Mouse (Mus musculus) ES-E14 (cell line): Measurements from ENCODE around the gene Spata18. TPM values are rescaled to one million over a fixed set of nuclear protein-coding genes. Genes with fewer than 3 reads are reported as not detected.

Experiments used
- DNase-seq: peaks from one replicate; pipeline ENCODE4 v3.0.0-alpha.2; 2013; ENCODE audit warnings: low read depth, low spot score
- H3K27ac ChIP-seq: 2 replicates; pipeline ENCODE4 v1.5.1; 2012; ENCODE audit warnings: low read depth, mild to moderate bottlenecking, low read length, moderate library complexity, mixed read lengths; ENCODE audit not compliant: poor library complexity, insufficient read depth, severe bottlenecking
- H3K36me3 ChIP-seq: 2 replicates; pipeline ENCODE4 v1.6.1; 2012; ENCODE audit warnings: mild to moderate bottlenecking, low read length, moderate library complexity, mixed read lengths; ENCODE audit not compliant: control insufficient read depth, poor library complexity, insufficient read depth, severe bottlenecking
- H3K4me1 ChIP-seq, 2 experiments: fragments of 150-350 bp in 1 of 2; sonication (generic) in 1 of 2; 2 replicates each; pipeline ENCODE4 v1.6.1; 2012; ENCODE audit warnings: low read length in 2 of 2, mild to moderate bottlenecking in 1 of 2, mixed read lengths in 1 of 2; ENCODE audit not compliant: control insufficient read depth in 2 of 2, insufficient read depth in 2 of 2, poor library complexity in 1 of 2
- H3K4me3 ChIP-seq, 2 experiments: fragments of 150-350 bp in 1 of 2; sonication (generic) in 1 of 2; 2 replicates each; pipeline ENCODE4 v1.5.1; 2012; ENCODE audit warnings: low read length in 2 of 2, low read depth in 1 of 2, mild to moderate bottlenecking in 1 of 2, mixed read lengths in 1 of 2; ENCODE audit not compliant: insufficient read depth in 1 of 2, poor library complexity in 1 of 2, severe bottlenecking in 1 of 2
- H3K9ac ChIP-seq: 2 replicates; pipeline ENCODE4 v1.6.1; 2012; ENCODE audit warnings: low read depth, mild to moderate bottlenecking, low read length, mixed read lengths; ENCODE audit not compliant: poor library complexity, insufficient read depth, severe bottlenecking
- H3K9me3 ChIP-seq: fragments of 150-350 bp; sonication (generic); 2 replicates; pipeline ENCODE4 v1.6.1; 2012; ENCODE audit warnings: low read depth, mild to moderate bottlenecking, low read length; ENCODE audit not compliant: control insufficient read depth, insufficient read depth
- CHD2 ChIP-seq: IDR thresholded peaks from 2 replicates; pipeline ENCODE4 v1.6.1; 2014; ENCODE audit warnings: mild to moderate bottlenecking, low read depth, low read length, inconsistent platforms
- HCFC1 ChIP-seq: IDR thresholded peaks from 2 replicates; pipeline ENCODE4 v1.6.1; 2012; ENCODE audit warnings: low read length, inconsistent platforms, borderline replicate concordance; ENCODE audit not compliant: insufficient read depth
- MAFK ChIP-seq: IDR thresholded peaks from 2 replicates; pipeline ENCODE4 v1.6.1; 2014; ENCODE audit warnings: mild to moderate bottlenecking, low read depth, low read length, inconsistent platforms; ENCODE audit not compliant: insufficient read depth
- ZC3H11A ChIP-seq: IDR thresholded peaks from 2 replicates; pipeline ENCODE4 v1.6.1; 2012; ENCODE audit warnings: low read depth, mild to moderate bottlenecking, inconsistent platforms, low read length, borderline replicate concordance
- ZNF384 ChIP-seq: IDR thresholded peaks from 2 replicates; pipeline ENCODE4 v1.6.1; 2012; ENCODE audit warnings: low read depth, low read length, inconsistent platforms
- in situ Hi-C, 2 experiments: fragments of 600-800 bp; cut with MboI; formaldehyde crosslinking; loops; one replicate each; pipeline ENCODE4 v1.15.1; 2025; ENCODE audit warnings: low sequenced_read_pairs in 2 of 2, inconsistent platforms in 1 of 2; ENCODE audit not compliant: unreplicated experiment in 2 of 2
- total RNA-seq: library from RNA; depleted of rRNA; stranded (reverse); fragments of 300-350 nt; gene quantifications from 2 replicates; pipeline ENCODE4 v1.2.3, GENCODE M21; 2012

Spata18 gene
- total RNA-seq, 1 experiment, result not detected

DNA sequence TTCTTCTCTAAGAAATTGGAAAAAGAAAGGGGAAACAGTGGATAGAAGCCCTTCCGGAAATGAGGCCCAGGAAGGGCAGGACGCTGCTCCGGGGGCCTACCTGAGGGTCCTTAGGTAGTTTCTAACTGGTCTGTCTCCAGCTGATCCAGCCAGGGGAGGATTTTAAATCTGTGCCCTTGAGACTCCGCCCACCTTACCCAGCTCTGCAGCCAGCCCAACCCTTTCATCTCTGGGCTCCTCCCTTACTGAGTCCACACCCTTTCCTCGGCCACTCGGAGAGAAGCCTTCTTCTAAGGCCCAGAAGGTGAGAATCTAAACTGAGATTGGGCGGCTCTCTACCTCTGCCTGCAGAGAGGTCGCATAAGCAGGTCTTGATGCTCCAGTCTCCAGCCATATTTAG lies 18.9 kb upstream of the Spata18 start, which contains the start of gene Lrrc66:
Lrrc66 (minus strand) TSS at position 236 of the 400 bp plus-strand sequence.
- Histone ChIP-seq H3K4me3 (no peak within 1 kb of the TSS), H3K4me1 (peaks cover 0 to 2% of the 10 kb centered on the region in 2 experiments; a peak in 1 of 4 replicates), H3K9me3 (no peaks in the 10 kb centered on the region), H3K27ac (no peak within 1 kb of the TSS), H3K36me3 (no peaks in the 10 kb centered on the region), H3K9ac (no peak within 1 kb of the TSS)
- no peak for DNase-seq
- in situ Hi-C loops, result loop anchor here in 1 of 2 experiments (10.0 kb wide), 1 partner anchor 197 kb away; no protein-coding TSS in a partner anchor
- TF ChIP-seq HCFC1 (no peak), ZNF384 (no peak), ZC3H11A (no peak)

DNA sequence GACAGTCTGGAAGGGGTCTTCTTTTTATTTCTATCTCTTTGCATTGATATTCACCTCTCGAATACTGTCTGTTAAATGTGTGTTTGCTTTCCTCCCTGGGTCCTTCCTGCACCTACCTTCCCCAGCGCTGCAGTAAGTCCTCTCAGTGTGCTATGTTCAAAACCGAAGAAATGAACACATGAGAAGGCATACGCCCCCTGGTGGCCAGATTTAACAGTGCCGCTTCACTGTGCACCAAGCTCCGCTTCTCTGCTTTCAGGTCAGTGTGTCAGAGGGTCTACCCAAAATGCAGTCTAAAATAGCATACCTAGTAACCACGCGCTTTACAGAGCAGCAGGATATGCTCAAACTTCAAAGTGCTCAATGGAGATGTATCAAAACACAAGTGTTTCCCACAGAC lies 18.0 kb upstream of the Spata18 start:
- TF ChIP-seq ZC3H11A (peak; percentile 49; the same call in 1 of the 2 replicates), HCFC1 (no peak)
- H3K36me3 ChIP-seq, result no peaks in the 10 kb centered on the region
- peak; percentile 81 for DNase-seq
- H3K9ac ChIP-seq, result no peak overlapping the region
- peaks cover 0 to 2% of the 10 kb centered on the region in 2 experiments; a peak in 1 of 4 replicates for H3K4me1 ChIP-seq
- no peak overlapping the region for H3K4me3 ChIP-seq
- H3K27ac ChIP-seq, result no peak overlapping the region
- no peaks in the 10 kb centered on the region for H3K9me3 ChIP-seq
- in situ Hi-C loops, result loop anchor here in 1 of 2 experiments (10.0 kb wide), 1 partner anchor 198 kb away; no protein-coding TSS in a partner anchor

DNA sequence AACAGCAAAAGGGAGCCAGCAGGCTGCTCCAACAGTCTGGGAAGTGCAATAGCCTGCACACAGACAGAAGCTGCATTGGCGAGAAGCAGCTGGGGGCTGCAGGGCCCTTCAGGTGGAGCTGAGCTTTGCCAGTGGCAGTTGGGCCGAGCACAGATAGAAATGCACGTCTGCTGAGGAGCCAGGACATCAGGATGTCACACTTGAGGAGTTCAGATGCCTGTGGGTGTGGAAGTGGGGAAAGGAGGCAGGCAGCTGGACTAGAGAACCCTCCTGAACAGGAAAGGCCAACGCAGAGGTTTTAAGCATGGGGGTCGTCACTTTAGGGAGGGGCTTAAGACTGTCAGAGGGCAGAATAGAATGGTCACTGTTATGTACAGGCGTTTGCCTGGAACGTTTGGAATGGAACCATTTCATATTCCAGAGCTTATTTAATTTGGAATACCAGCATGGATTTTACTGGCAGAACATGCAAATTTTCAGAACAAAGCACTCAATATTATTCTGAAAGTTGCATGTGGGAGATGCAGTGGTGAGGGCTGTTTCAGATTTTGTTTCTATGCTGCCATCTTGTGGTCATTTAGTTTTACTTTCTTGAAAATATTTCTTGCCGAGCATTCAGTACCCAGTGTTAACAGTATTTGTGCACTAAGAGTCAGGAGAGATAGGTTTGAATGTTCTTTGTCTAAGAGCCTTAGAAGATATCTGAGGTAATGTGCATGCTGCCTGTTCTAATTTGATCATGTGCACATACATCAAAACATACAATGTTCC lies 13.7 kb upstream of the Spata18 start:
- in situ Hi-C loops, result loop anchor here (5.0 to 10.0 kb wide), 2 partner anchors 203 to 205 kb away; no protein-coding TSS in a partner anchor
- no peak for DNase-seq
- Histone ChIP-seq H3K36me3 (no peaks in the 10 kb centered on the region), H3K9ac (no peak overlapping the region), H3K4me3 (no peak overlapping the region), H3K4me1 (peaks cover 0 to 2% of the 10 kb centered on the region in 2 experiments; a peak in 1 of 4 replicates), H3K9me3 (no peaks in the 10 kb centered on the region), H3K27ac (no peak overlapping the region)
- TF ChIP-seq CHD2 (no peak), HCFC1 (no peak), ZNF384 (no peak), MAFK (no peak), ZC3H11A (no peak)

DNA sequence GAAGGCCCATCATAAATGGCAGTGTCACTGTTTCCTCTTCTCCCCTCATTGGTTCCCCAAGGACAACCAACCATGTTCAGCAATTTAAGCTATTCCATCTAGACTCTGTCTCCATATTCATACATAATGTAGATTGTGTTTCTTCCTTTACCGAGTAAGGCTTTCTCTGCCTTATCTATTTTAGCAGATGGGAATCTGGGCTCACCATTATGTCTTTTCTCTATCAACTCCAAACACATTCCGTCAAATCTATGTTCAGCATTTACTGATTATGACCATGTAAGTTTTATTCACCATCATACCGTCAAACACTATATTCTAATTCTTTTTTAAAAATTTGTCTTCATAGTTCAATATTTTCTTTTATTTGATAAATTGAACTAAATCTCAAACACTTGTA lies 10.1 kb upstream of the Spata18 start:
- no peak for TF ChIP-seq MAFK
- no peak for TF ChIP-seq ZC3H11A
- no peak for TF ChIP-seq ZNF384
- TF ChIP-seq HCFC1, result no peak
- TF ChIP-seq CHD2, result no peak
- in situ Hi-C loops, result no loop called here
- no peaks in the 10 kb centered on the region for H3K9me3 ChIP-seq
- H3K4me1 ChIP-seq, result no peaks in the 10 kb centered on the region
- H3K27ac ChIP-seq, result no peak overlapping the region
- no peak for DNase-seq
- no peaks in the 10 kb centered on the region for H3K36me3 ChIP-seq
- no peak overlapping the region for H3K9ac ChIP-seq
- H3K4me3 ChIP-seq, result no peak overlapping the region

DNA sequence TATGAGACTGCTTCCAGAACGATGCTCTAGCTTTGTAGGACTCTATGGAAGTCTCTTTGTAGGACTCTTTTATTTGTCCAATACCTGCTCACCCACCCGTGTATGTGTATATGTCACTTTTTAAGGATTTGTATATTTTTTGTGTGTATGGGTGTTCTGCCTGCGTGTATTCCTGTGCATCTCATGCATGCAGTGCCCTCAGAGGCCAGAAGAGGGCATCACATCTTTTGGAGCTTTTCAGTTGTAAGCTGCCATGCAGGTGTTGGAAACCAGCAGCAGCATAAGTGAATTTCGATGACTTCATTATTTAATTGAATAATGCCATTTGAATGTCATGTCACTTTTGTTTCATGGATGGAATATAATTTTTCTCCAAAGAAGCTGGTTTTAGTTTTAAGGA lies 9.1 kb upstream of the Spata18 start:
- no peaks in the 10 kb centered on the region for H3K4me1 ChIP-seq
- no peak overlapping the region for H3K27ac ChIP-seq
- H3K4me3 ChIP-seq, result no peak overlapping the region
- no peaks in the 10 kb centered on the region for H3K9me3 ChIP-seq
- no peak overlapping the region for H3K9ac ChIP-seq
- in situ Hi-C loops, result no loop called here
- no peaks in the 10 kb centered on the region for H3K36me3 ChIP-seq
- TF ChIP-seq MAFK, result no peak
- TF ChIP-seq ZC3H11A, result peak; percentile 42
- peak; percentile 62 for DNase-seq
